Mouse (Mus musculus): ENCODE measurements around the gene Paxbp1.

GRCm38 (mm10) chr16:90996327-90997243 is 47.8 kb downstream of the Paxbp1 start:
- TF ChIP-seq MAFK (IDR thresholded peaks at IDR 0.05; ENCODE audit: insufficient read depth, low read depth, low read length) (no peak), CHD2 (IDR thresholded peaks at IDR 0.05; ENCODE audit: low read depth, low read length) (no peak), HCFC1 (IDR thresholded peaks at IDR 0.05; ENCODE audit: borderline replicate concordance, insufficient read depth, low read length) (no peak), ZC3H11A (IDR thresholded peaks at IDR 0.05; ENCODE audit: borderline replicate concordance, low read depth, low read length) (no peak), ZNF384 (IDR thresholded peaks at IDR 0.05; ENCODE audit: low read depth, low read length) (no peak)
